Mouse (Mus musculus): ENCODE results near the gene Clec4b2.
"Not testable (repeated sequence)": the region's sequence is repeated elsewhere in the genome, so short reads cannot be mapped to it uniquely, and the experiment has no call there.

Clec4b2 gene

GRCm38 (mm10) chr6:123172593-123172992 is at the start of gene Clec4b2:
Gene Clec4b2, plus strand, starts transcription at chr6:123172893.
- ChIA-PET CTCF (interaction anchor here in 1 of 4 experiments (0.5 kb wide), 1 partner anchor 281 kb away, joined by 6 read pairs; no protein-coding TSS in a partner anchor), POLR2A (no interaction called here)

DNA sequence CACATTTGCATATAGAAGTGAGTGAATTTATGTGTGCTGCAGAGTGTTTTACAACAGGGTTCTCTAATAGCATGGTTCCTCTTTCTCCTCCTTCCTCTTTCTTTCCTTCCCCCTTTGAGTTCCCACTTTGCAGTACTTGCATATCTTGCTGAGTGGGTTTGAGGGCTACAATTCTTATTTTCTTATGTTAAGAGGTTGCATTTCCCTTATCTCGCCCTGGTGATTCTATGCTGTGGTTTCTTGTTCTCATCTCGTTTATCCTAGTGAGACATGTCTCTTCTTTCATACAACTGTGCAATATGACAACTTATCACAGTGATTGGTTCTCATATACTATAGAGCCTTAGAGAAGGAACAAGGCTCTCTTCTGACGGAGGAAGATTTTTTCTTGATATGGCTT is 49.5 kb upstream of the Clec4b2 start:
- ChIA-PET CTCF (interaction anchor here in 1 of 4 experiments (0.7 kb wide), 1 partner anchor 566 kb away, joined by 3 read pairs; no protein-coding TSS in a partner anchor), POLR2A (interaction anchor here in 1 of 4 experiments (0.6 kb wide), 1 partner anchor 15 kb away, joined by 3 read pairs; no protein-coding TSS in a partner anchor)

DNA sequence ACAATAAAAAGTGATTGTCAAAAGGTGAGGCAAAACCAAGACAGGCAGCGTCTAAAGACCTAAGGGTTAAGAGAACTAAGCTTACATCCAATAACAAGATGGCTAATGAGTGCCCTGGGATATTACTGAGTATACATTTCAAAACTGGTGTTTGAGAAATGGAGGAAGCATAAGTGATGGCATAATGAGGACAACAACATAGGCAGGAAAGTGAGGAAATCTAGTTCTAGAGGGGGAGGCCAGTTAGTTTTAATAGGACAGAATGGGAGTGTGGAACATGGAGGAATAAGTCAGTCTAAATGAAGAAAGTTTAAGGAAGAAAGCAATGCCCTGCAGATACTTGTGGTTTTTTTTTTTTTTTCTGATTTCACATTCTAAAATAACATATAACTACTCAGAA is 45.5 kb upstream of the Clec4b2 start:
- POLR2A ChIA-PET, result no interaction called here
- CTCF ChIA-PET, result no interaction called here

GRCm38 (mm10) chr6:123137766-123138526 is 34.7 kb upstream of the Clec4b2 start:
- POLR2A ChIA-PET, result interaction anchor here in 3 of 4 experiments (0.6 to 1.1 kb wide), 4 partner anchors 15 to 745 kb away, joined by 3 to 9 read pairs (median 4); no protein-coding TSS in a partner anchor
- CTCF ChIA-PET, result interaction anchor here in 1 of 4 experiments (0.6 kb wide), 1 partner anchor 1667 kb away, joined by 5 read pairs; no protein-coding TSS in a partner anchor

- ChIA-PET CTCF (no interaction called here), POLR2A (no interaction called here)
Measured at GRCm38 (mm10) chr6:123170106-123170505, 2.6 kb upstream of the Clec4b2 start.

- CTCF ChIA-PET, result no interaction called here
- POLR2A ChIA-PET, result no interaction called here
Measured at GRCm38 (mm10) chr6:123171040-123171439, 1.7 kb upstream of the Clec4b2 start.

GRCm38 (mm10) chr6:123175549-123175948 is 2.9 kb downstream of the Clec4b2 start:
- CTCF ChIA-PET, result no interaction called here
- POLR2A ChIA-PET, result no interaction called here

DNA sequence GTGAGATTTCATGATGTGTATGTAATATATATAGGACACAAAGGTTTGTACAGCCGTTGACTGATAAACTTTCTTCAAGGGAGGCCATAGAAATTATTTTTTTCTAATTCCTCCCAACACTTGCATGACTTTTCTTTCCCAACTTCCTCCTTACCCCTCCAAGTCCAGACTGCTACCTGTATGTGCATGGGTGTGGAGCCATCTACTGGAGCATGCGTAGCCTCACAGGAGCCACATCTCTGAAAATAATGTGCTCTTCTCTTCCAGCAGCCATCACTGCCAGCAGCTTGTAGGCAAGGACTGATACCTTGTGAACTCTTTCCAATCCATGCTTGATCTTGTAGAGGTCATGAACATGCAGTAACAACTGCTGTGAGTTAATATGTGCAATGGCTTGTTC is 12.2 kb downstream of the Clec4b2 start:
- POLR2A ChIA-PET, result interaction anchor here in 1 of 4 experiments (0.6 kb wide), 1 partner anchor 294 kb away, joined by 3 read pairs; no protein-coding TSS in a partner anchor

DNA sequence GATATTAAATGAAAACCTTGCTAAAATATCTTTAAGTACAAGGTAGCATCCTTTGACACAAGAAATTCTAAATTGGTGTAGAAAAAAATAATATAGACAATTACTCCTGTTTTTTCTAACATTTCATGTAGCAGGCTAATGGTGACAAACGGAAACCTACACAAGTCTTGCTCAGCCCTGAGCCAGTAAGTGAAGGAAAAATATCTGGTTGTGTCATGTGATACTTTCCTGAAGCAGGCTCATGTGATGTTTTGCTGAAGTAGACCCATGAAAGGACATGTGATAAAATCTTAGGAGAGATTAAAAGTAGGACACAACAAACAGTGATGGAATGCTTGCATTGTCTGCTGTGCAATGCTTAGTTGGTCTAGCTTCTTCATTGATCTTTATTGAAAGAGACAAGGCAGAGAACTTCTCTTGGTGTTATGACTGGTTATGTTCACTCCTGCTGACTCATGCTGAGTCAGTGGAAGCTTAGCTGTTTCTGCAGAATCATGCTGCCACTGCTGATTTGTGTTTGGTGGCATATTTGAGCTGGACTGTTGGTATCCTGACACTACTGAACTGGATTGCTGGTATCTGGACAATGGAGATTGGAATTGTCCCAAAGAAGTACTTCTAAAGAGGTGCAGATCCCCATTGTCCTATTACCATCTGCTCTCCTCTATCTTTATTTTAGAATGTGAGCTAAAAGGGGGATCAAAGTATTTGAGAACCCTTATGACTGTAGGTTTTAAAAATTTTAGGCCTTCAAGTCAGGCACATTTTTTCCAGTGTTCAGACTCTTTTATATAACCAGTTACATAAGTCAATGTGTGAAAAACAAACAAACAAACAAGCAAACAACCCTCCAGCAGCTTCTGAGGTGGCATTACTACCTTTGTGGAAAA is 34.7 kb downstream of the Clec4b2 start:
- CTCF ChIA-PET, result no interaction called here
- POLR2A ChIA-PET, result no interaction called here

More for the DNA sequence above, 12.2 kb downstream of the Clec4b2 start:
- CTCF ChIA-PET, result interaction anchor here in 2 of 4 experiments (0.6 to 1.1 kb wide), 3 partner anchors 78 to 293 kb away, joined by 3 to 8 read pairs (median 4); no protein-coding TSS in a partner anchor

- POLR2A ChIA-PET, CTCF ChIA-PET: not testable (repeated sequence)
Measured at GRCm38 (mm10) chr6:123208077-123208439, 35.4 kb downstream of the Clec4b2 start.

DNA sequence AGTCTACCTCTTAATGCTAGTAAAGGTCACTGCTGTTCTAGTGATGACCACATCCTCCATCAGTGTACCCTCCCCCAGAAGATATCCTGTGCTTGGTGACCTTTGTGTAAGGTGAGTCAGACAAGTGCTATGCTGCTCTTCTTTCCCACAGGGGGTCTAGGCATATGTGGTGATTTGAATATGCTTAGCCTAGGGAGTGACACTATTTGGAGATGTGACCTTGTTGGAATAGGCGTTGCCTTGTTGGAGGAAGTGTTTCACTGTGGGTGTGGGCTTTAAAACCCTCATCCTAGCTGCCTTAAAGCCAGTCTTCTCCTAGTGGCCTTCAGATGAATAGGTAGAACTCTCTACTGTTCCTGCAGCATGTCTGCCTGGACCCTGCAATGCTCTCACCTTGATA is 39.0 kb downstream of the Clec4b2 start:
- ChIA-PET POLR2A (no interaction called here), CTCF (no interaction called here)

GRCm38 (mm10) chr6:123227519-123228166 is 55.0 kb downstream of the Clec4b2 start:
- CTCF ChIA-PET, result no interaction called here
- POLR2A ChIA-PET, result no interaction called here

GRCm38 (mm10) chr6:123229644-123230043 is 57.0 kb downstream of the Clec4b2 start, which contains the start of gene Clec4n:
Gene Clec4n, plus strand, starts transcription at chr6:123229843.
- CTCF ChIA-PET, result no interaction called here

DNA sequence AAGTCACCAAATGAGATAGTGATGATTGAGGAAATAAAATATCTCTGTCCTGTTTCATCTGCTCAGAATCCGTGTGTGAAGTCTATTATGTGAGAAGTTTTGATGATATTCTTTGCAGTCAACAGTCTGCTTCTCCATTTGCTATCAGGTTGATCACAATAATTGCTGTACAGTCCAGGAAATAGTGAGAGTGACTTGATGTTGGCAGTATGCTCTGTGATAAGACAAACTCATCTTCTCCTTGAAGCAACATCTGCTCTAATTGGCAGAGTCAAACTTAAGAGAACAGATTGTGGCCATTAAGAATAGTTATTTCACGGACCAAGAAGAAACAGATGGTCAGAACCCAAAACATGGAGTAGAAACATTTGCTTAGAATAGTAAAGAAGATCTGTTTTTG is 58.5 kb downstream of the Clec4b2 start:
- ChIA-PET CTCF (no interaction called here), POLR2A (no interaction called here)

More at GRCm38 (mm10) chr6:123229644-123230043, 57.0 kb downstream of the Clec4b2 start, which contains the start of gene Clec4n:
- POLR2A ChIA-PET, result interaction anchor here in 1 of 4 experiments (0.6 kb wide), 1 partner anchor 622 kb away, joined by 3 read pairs; no protein-coding TSS in a partner anchor

DNA sequence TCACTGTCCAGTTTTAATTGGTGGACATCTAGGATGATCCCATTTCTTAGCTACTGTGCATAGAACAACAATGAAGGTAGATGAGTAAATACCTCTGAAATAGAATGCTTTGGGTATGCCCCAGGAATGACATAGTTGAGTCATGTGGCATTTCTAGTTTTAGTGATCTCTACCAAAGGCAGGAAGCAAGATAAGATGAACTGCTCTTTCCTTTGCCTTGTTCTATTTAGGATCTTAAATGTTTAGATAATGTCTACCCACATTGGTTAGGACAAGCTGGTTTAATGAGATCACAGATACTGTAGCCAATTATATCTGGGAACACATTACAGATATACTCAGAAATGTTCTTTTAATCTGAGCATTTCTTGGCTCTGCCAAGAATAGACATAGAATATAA is 64.9 kb downstream of the Clec4b2 start:
- CTCF ChIA-PET, result no interaction called here

DNA sequence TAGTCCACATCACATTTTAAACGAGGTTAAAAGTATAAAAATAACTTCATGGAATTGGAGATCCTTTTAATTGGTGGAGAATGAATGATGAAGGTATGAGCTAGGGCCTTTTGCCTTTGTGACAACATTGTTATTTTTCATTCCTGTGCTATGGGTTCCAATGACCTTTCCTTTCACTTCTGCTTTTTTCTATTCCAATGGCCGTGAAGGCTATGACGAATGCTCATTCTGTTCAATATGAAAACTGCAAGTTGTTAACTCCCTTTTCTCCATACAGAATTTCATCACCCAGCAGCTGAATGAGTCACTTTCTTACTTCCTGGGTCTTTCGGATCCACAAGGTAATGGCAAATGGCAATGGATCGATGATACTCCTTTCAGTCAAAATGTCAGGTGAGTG is 71.5 kb downstream of the Clec4b2 start:
- ChIA-PET POLR2A (no interaction called here), CTCF (no interaction called here)

More for the DNA sequence above, 64.9 kb downstream of the Clec4b2 start:
- POLR2A ChIA-PET, result no interaction called here

DNA sequence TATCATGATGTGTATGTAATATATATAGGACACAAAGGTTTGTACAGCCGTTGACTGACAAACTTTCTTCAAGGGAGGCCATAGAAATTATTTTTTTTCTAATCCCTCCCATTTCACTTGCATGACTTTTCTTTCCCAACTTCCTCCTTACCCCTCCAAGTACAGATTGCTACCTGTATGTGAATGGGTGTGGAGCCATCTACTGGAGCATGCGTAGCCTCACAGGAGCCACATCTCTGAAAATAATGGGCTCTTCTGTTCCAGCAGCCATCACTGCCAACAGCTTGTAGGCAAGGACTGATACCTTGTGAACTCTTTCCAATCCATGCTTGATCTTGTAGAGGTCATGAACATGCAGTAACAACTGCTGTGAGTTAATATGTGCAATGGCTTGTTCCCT is 76.2 kb downstream of the Clec4b2 start:
- POLR2A ChIA-PET, result not testable (repeated sequence)
- CTCF ChIA-PET, result interaction anchor here in 1 of 4 experiments (0.6 kb wide), 1 partner anchor 357 kb away, joined by 3 read pairs; no protein-coding TSS in a partner anchor

DNA sequence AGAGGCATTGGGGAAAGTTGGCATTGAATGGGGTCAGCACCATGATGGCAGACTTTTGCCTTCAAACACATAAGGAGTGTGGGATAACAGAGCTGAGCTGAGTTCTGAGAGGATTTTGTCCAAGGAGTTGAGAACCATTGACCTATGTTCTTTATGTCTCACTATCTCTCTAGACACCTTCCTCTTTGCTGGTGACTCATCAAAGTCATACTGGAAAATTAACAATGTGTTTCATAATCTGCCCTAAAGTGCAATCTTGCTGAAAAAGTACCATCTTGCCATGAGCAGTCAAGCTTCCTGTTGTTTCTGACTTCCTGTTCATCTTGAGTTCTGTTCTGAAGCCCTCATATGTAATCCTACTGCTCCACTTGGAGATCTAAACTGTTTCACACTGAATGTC is 80.0 kb downstream of the Clec4b2 start:
- CTCF ChIA-PET, result no interaction called here

More for the DNA sequence above, 80.0 kb downstream of the Clec4b2 start:
- POLR2A ChIA-PET, result no interaction called here

Measured in embryonic stem cell, embryonic (primary cell).